Mouse (Mus musculus) embryo, embryonic 10 days (tissue): ENCODE measurements around the gene Cep131.

Experiments
- DNase-seq: peaks from one replicate; pipeline ENCODE4 v3.0.0-alpha.2; 2015; ENCODE audit warnings: low spot score

Gene Cep131

DNA sequence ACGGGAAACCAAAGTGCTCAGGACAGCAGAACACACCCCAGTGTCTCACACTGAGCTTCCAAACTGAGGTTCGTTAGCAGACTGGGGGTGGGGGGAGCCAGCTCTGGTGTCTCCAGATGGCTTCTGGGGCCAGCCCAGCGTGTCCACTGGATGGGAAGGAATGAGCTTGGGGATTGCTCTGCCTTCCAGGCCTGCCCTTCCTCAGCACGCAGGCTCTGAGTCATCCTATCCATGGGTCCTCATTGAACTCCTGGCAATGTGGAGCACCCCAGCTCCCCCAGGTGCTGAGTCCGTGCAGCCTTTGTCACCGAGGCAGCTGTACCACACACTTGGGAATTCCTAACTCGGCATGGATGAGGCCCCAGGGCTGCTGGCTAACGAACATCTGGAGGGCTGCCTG, 64.4 kb downstream of the Cep131 start:
- no peak for DNase-seq

DNA sequence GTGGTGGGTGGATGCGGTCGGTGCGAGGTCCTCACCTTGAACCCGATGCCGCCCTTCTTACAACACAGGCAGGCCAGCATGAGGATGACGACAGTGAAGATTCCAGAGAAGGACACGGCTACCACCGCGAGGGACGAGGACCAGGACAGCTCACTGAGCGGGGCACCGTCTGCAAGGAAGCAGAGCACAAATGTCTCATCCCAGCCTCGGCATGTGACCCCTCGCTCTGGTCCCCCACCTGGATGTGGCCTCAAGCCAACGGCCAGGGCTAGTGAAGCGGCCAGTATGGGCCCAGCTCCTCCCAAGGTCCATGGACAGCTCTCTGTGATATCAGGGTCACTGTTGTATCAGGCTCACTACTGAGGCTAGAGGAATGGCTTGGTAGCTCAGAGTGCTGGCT, 65.3 kb downstream of the Cep131 start:
- DNase-seq = no peak

DNA sequence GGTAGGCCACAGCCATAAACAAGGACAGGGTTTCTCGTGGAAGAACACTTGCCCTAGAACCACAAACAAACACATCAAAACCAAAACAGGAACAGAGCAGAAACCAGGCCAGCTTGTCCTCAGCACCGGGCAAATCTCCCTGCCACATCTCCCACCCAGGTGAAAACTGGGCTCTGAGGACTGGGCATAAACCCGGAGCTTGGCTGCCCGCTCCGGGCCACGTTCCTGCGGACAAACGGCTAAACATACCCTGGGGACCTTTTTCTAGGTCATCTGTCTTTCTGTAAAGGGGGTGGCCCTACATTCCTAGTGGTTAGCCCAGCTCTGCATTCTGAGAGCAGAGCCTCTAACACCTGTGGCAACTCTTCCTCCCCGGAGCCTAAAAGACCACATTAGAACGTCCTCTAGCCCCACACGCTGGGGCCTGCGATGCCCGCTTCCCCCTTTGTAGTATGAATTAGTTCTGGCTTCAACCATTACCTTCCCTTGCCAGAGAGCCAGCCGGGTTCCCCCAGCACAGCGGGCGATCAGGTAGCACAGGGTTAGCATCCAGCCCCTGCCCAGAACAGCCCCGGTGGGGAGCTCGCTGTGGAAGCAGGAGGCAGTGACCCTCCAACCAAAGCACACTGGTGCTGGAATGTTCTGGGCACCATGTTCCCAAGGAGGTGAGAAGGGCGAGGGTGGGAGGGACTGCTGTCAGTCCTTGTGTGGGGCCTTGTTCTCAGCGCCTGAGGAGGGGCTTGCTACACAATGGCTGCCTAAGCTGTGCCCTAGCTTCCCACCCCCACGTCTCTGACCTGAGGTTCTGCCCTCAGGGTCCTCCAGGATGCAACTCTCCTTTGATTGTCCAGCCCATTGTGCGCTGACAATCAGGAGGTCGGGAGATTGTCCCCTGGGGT, 66.8 kb downstream of the Cep131 start:
- DNase-seq = peak; percentile 48

DNA sequence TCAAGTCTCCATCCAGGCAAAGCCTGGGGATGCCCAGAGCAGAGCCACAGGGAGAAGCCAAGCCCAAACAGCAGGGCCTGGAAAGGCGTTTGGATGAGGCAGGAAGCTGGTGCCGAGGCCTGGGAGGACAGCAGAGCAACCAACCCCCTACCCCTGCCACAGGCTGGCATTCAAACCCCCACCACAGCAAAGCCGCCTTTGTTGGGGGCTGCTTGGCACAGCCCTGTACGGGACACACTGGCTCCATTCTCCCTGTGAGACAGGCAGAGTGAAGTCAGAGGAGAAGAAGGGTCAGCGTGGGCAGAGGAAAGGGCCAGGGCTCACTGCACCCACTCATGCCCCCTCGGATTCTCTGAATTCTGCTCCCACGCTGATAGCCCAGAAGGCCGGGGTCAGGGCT, 69.6 kb downstream of the Cep131 start:
- no peak for DNase-seq

DNA sequence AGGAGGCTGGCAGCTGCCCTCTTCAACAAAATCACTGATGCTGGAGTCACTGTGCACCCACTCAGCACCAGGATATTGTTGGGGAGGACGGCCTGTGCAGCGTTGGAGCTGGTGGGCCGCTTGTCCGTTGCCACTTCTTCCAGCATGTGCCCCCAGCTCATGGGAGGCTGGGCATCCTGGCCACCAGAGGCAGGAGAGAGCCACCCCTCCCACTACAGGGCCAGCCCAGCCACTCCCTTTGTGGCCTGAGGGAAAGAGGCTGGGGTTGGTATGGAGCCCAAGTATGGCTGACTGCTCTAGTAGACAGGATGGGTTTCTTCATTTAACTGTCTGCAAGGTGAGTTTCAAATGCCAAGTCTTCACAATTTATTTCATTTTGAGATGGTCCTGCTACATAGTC, 71.9 kb downstream of the Cep131 start:
- DNase-seq = no peak
